Mouse (Mus musculus) MEL-GATA-1-ER (cell line): Measurements from ENCODE around the gene Stat5b.

Experiments
- DNase-seq: peaks from one replicate; pipeline ENCODE4 v3.0.0-alpha.2; 2012; ENCODE audit warnings: low read depth; ENCODE audit errors: extremely low read depth

Gene Stat5b

DNA sequence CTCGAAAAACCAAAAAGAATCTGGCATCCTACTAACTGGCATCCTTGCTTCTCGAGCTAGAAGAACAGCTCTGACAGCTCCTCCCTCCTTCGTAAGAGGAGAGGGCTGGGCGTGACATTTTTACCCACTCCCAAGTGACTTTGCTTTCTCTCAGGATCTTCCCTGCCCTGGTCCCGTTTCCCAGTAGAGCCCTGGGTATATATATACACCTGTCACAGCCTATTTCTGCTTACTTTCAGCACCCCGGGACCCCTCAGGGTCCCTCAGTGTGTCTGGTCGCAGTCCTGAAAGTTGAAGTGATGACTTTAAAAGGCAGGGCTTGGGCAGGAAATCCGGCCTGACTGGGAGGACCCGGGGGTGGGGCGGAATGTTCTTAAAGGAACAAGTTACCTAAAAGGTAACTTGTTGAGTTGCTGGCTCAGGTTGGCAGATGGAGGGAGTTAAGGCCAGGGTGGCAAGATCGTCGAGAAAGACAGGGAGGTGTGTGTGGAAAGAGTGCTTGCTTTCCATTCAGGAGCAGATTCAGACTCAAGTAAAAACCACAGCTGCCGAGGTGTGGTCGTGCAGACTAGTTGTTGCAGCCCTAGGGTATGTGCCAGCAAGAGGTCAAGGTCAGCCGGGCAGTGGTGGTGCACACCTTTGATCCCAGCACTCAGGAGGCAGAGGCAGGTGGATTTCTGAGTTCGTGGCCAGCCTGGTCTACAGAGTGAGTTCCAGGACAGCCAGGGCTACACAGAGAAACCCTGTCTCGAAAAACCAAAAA lies 79.7 kb downstream of the Stat5b start, which contains the start of gene Ghdc:
Ghdc (minus strand) TSS at position 312 of the 763 bp plus-strand sequence.
- peak; percentile 62 for DNase-seq

DNA sequence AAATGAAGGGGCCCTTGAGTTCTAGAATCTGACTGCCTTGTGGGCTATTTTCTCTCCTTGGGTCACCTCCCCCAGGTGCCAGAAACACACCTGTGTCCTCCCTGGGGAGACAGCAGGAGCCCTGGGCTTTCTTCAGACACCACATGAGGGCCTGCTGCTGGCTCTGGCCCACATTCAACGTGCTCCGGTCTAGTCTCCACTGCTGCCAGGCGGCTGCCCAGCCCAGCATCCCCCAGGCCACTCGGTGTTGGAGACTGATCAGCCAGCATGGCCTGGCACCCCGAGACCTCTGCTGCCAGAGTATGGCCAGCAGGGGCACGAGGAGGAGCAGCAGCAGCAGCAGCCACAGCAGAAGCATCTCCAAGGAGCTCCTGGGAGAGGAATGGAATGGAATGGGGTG lies 80.5 kb downstream of the Stat5b start:
- no peak for DNase-seq

DNA sequence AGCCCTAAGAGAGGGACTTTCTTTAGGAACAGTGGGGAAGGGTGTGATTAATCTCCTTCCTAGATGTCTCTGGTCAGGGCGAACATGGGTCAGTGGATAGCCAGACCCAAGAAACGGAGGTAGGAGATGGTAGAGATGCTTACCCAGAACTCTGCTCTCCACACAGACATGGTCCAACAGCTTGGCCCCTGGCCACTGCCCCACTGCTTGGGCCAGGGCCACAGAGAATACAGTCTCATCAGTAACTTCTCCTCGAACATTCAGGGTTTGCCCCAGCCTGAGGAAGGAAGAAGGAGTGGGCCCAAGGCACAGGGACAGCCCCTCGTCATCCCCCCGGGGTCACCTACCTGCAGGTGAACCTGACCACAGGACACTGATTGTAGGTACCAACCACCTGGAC lies 82.7 kb downstream of the Stat5b start:
- DNase-seq: no peak

DNA sequence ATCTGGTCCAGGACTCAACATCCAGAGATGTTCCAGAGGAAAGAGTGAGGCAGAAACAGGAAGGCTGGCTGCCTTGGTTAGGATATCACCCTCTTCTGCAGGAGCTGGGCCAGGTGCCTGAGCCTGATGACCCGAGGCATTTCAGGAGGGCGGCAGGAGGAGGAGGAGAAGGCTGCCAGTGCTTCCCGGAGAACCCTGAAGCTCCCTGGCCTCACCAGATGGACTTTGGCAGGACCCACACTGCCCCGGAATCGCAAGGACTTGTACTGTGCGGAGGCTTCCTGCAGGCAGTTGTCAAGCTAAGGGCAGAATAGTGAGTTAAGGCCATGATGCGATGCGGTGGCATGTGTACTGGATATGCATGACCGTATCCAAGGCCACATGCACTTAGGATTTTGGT lies 83.8 kb downstream of the Stat5b start:
- no peak for DNase-seq

DNA sequence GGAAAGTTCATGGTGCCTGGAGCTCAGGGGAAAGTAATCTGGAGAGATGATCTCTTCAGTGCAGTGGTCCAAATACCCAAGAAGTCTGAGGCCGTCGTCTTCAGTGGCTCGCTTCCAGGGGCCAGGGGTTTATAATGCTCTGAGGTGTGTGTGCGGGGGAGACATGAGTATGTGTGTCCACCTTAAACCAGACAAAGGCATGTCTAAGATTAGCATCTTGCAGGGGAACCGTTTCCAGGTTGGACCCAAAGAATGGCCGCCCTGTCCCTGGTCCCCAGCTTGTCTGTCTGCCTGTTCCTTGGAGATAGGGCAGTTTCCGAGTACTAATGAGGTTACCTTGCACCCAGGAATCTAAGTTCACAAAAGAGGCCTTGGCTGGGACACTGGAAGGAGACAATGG lies 87.7 kb downstream of the Stat5b start, which contains the start of gene Hcrt:
Hcrt (minus strand) TSS at position 101 of the 400 bp plus-strand sequence.
- DNase-seq: no peak

DNA sequence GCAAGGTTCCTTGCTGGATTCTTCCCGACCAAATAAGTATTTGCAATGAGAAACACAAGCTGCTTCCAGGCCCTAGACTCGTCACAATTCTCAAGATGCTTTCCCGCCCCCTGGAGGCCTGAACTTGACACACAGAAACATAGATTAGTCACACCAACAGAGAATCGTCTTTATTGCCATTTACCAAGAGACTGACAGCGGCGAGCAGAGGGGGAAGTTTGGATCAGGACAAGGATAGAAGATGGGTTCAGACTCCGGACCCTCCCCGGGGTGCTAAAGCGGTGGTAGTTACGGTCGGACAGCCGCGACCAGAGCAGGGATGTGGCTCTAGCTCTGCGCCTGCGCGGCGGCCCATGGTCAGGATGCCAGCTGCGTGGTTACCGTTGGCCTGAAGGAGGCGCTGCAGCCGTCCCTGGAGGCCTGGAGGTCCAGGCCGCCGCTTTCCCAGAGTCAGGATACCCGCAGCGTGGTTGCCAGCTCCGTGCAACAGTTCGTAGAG lies 88.9 kb downstream of the Stat5b start:
- peak; percentile 41 for DNase-seq

DNA sequence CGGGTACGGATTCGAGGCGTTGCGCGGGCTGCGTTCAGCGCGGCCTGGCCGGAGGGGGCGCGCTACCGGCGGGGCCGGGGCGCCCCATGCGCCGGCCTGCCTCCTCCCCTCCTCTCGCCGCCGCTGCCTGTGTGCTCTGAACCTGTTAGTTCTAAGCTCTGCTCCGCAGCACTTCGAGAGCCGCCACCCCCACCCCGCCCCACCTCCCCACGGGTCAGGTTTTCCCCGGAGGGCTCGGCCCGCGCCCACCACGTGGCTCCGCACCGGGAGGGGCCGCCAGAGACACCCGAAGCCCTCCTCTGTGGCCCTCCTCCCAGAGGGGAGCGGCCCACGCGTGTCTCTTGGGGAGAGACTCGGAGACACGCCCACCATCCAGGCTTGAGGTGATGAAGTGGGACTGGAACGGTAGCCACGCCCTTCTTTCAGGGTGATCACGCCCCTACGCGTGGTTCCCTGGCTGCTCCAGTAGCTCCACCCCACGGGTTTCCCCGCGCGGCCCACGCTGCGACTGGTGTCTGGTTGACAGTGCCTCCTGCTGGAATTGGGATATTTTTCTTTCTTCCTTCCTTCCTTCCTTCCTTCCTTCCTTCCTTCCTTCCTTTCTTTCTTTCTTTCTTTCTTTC lies 90.8 kb downstream of the Stat5b start, which contains the start of gene Kcnh4:
Kcnh4 (minus strand) TSS at position 332 of the 623 bp plus-strand sequence.
- DNase-seq: no peak

DNA sequence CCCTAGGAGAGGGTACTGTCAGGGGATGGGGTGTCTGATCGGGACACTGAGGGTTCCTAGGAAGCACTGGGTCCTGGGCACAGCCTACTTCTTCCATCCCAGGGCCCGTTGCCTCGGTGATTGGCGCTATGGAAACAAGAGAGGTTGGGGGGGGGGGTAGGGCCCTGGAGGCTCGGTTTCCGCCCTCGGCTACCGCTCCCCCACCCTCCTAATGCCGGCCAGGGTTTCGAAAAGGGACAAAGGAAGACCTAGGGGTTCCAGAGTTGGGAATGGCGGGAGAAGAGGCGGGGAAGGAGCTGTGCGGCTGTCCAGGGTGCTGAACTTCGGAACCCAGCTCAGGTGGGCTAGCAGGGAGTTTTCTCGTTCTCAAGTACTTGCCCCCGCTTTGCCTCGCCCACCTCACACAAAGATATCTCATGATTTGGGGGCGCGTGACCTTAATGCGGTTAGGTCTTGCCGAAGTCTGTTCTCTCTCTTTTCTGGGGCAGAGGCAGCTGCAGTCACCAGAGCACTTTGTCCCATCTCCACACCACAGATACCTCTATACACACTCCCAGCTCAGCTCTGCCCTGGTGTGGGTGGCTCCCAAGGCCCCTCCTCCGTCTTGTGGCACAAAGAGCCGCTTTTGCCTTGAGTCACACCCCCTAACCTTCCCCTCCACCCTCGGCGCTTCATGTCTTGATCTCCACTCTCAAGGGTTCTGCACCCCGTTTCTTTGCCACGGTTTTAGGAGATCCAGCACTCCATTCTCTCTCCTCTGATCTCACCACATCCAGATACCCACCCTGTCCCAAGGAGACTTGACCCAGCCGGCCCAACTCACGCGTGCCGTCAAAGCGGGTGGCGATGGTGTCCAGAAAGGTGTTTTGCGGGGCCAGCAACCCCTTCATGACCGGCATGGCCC lies 91.6 kb downstream of the Stat5b start:
- DNase-seq: no peak

DNA sequence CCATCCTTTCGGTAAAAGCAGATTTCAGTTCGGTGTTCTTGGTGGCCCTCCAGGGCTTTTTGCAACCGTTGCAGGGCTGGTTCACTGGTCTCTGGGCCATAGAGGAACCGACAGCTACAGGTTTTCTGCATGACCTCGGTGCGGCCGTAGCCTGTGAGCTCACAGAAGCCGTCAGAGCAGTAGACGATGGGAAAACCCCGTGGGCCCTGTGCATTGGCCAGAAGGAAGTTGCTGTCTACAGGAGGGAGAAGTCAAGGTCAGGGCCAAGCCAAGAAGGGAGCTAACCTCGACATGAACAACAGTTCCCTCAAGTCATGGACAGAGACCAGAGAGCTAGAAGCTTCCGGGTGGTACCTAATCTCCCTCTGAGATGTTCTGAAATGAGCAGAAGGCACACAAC lies 93.0 kb downstream of the Stat5b start:
- DNase-seq: no peak

DNA sequence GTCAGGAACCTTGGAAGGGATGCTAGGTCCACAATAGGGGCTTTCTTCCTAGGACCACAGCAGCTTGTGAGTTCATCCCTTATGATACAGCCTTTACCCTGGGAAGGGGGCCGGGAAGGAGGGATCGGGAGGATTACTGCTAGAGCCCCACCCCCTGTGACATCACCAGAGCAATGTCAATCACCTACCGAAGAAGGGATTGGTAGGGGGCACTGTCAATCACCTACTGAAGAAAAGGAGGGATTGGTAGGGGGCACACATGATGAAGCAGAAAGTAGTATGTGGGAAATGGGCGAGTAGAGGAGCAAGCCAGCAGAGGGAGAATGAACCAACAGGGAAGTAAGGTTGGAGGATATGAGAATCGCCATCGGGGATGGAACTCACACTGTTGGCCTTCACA lies 94.0 kb downstream of the Stat5b start:
- no peak for DNase-seq

DNA sequence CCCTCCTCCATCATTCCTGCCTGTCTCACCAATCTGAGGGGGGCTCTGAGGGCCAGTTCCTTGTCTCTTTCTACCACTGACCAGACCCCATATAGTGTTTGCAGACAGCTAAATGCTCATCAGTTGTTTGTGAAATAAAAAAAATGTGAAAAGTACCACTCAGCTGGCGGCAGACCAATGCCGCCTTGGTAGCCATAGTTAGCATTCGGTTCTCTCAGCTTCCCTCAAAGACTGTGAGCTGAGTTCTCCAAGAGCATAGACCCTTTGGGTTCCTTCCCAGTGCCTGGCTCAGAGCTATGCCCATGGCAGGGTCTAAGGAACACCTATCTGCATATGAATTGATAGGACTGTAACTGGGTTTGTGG lies 95.8 kb downstream of the Stat5b start:
- no peak for DNase-seq

DNA sequence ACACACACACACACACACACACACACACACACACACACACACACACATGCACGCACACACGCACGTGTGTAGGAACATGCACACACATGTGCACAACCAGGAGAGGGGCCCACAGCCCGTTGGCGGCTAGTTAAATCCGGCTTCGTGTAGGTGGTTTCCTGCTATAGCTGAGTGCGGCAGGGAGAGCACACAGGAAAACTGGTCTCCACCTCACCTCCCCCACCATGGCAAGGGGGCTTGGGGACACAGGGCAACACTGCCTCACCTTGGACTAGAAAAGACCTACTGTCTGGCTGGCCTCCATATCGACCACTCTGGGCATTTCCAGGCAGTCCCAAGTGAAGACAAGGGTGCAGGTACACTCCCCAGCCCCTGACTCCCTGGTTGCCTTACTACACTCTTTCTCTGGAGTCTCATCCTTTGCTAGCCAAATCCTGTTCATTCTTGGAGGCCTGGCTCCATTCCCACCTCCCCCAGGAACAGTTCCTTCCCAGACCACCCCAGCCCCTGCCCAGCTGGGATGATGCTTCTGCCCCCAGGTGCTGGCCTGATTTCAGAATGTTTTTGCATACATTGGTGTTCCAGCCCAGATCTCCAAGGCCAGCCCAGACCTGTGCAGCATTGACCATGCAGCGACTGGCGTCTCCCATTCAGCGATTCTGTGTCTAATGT lies 96.4 kb downstream of the Stat5b start:
- DNase-seq: no peak

DNA sequence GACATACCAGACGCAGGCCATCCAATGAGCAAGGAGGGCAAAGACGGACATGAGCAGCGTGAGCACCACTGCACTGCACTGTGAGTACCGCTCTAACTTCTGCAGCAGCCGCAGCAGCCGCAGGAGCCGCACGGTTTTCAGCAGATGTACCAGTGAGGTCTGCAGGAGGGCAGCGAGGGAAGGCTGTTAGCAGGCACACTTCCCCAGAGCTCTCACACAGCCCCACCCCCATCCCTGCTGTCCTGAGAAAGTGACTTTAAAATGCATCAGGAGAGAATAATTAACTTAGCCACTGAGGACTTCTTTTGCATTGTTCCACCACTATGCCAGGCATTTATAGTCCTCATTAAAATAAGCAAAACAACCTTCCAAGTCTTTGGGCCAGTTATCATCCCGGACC lies 98.2 kb downstream of the Stat5b start:
- DNase-seq: no peak

DNA sequence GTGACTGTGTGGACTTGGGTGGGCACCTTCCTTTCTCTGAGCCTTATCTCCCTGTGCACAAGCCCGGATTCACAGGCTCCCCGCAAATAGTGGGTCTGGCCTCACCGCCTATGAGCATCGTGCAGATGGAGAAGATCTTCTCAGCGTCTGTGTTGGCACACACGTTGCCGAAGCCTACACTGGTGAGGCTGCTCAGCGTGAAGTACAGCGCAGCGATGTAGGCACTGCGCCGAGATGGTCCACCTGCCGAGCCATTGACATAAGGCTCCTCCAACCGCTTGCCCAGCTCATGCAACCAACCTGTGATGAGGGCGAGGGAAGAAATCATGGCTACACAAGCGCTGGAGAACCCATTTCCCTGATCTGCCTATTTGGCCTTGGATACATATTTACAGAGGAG lies 100.4 kb downstream of the Stat5b start:
- no peak for DNase-seq

DNA sequence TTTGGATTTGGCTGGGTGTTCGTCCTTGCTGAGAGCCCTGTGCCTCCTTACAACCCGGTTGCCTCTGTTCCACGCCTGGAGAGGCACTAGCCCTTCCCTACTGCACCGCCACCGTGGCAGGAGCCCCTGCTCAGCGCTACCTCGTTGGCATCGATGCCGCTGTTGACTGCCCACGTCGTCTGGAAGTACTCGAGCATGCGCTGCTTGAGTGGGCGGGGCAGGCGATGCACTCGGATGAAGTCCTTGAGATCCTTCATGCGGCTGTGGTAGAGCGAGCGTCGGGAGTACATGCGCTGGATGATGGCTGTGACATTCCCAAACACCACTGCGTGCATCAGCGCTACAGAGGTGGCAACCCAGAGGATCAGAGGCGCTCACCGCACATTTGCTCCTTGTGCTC lies 101.1 kb downstream of the Stat5b start:
- DNase-seq: no peak

DNA sequence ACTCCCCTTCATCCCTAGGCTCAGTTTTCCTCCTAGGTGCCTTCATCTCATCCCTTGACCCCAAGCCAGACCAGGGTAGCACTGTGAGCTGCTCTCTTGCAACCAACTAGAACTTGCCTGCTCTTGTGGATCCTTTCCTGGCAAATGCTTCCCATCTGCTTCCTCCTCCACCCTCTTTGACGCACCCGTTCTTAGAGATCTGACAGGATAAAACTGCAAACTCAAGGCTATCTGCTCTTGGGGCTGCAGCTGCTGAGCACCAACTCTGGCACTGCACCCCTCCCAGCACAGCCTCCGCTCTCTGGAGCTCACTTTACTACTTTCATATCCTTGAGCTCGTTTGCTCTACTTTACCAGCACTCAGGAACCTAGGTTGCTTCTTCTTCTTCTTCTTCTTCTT lies 101.9 kb downstream of the Stat5b start:
- no peak for DNase-seq

DNA sequence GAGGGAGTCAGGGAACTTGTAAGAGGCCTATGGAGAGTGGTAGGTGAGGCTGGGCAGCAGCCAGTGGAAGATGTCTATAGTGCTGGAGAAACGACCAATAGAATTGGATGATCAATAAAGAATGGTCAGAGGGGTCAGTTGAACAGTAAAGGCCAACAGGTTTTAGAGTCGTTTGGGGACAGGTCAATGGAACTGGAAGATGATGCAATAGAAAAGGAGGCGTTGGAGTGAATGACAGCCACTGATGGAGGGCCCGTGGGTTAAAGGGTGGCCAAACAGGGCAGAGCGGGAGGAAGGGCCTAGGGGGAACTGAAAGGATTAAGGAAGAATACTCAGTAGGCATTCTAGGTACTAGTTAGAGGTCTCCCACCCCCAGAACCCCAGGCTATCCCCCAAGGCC lies 103.4 kb downstream of the Stat5b start:
- no peak for DNase-seq

DNA sequence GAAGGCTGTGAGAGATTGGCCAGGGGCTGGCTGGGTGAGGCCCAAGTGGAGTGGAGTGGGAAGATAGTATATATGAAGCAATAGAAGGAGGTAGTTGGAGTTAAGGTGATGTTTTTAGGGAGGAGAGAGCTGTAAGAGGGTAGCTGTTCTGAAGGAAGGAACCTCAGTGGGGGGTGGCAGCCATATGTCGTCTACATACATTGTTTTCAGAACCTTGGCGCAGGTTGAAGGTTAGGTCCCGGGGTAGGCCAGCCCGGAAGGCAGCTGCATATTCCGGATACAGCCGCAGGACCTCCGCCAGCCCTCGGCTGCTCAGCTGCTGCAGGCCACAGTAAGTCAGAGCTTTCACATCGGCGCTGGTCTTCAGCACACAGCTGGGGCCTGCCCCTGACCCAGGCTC lies 104.0 kb downstream of the Stat5b start:
- DNase-seq: no peak

DNA sequence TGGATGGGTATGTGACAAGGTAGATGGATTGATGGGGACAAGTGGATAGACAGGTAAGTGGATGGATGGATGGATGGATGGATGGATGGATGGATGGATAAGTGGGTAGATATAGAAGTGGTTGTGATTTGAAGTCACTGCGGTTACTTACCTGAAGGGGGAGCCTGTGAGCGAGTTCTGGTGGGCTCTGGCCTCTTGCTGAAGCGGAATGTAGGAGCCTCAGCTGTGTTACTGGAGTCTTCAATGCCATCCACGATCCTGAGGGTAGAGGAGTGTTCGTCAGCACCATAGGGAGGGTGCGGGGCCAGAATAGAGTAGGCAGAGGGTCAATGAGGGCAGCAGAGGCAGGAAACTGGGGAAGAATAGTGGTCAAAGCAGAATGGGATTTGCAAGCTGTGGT lies 105.4 kb downstream of the Stat5b start:
- DNase-seq: no peak

DNA sequence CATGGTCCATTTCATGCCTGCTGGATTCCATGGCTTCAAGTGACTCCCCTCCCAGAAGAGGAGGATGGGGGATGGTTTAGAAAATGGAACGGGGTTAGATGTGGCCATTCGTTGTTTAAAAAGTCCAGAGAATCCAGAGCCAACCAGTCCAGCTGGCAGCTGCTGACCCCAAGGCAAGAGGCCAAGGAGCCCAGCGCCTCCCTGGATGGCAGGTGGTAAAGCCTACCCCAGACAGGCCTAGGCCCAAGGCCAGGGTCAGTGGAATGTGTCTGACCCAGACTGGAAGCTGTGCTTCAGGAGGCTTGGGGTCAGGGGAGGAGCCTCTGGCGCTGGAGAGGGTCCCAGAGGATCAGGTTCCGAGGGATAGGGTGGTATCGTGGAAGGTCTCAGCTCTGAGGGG lies 109.2 kb downstream of the Stat5b start:
- DNase-seq: no peak

DNA sequence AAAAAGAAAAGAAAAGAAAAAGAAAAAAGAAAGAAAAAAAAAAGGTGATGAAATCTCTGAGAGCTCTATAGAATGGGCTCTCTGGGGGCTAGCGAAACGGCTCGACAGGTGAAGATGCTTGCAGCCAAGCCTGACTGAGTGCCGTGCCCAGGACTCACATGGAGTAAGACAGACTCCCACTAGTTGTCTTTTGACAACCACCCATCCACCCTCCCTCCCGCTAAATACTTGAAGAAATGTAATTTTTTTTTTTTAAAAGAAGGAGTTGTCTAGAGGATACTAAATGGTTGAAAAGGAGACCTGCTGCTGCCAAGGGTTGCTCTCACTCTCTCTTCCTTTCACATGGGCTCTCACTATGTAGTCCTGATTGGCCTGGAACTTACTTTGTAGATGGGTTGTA lies 111.8 kb downstream of the Stat5b start:
- no peak for DNase-seq
